Mouse (Mus musculus) gastrocnemius, adult 2 months (tissue): ENCODE measurements around the gene Gm11549. TPM values are rescaled to one million over a fixed set of nuclear protein-coding genes. Genes with fewer than 3 reads are reported as not detected.
A peak's percentile ranks its signal among the peaks of the same experiment; 100 is the strongest.

ENCODE experiments used
- DNase-seq: peaks from one replicate; pipeline ENCODE4 v3.0.0; 2022
- H3K27ac ChIP-seq: fragments of 200-600 bp; 2 replicates; pipeline ENCODE4 v1.8.1; 2022; ENCODE audit warnings: mild to moderate bottlenecking
- H3K4me3 ChIP-seq: fragments of 200-600 bp; 2 replicates; pipeline ENCODE4 v1.8.1; 2022; ENCODE audit warnings: mild to moderate bottlenecking, moderate library complexity
- CTCF ChIP-seq: fragments of 200-600 bp; IDR thresholded peaks from 2 replicates; pipeline ENCODE4 v1.8.1; 2022; ENCODE audit warnings: antibody characterized with exemption, mild to moderate bottlenecking, moderate library complexity
- intact Hi-C: fragments of 180-260 bp; cut with DNase I; formaldehyde crosslinking; loops from one replicate; pipeline ENCODE4 v1.15.1; 2025
- long read RNA-seq, 2 experiments: library from polyadenylated mRNA; stranded (forward); transcript quantifications; one replicate each; pipeline ENCODE4 v2.0.0; 2021
- total RNA-seq, 2 experiments: library from RNA; stranded (reverse); gene quantifications; 2 replicates each; pipeline ENCODE4 v1.2.3; 2021

Gm11549 gene
- total RNA-seq = not detected
- long read RNA-seq, experiment 1 = 0 reads
- long read RNA-seq, experiment 2 = 0 reads

DNA sequence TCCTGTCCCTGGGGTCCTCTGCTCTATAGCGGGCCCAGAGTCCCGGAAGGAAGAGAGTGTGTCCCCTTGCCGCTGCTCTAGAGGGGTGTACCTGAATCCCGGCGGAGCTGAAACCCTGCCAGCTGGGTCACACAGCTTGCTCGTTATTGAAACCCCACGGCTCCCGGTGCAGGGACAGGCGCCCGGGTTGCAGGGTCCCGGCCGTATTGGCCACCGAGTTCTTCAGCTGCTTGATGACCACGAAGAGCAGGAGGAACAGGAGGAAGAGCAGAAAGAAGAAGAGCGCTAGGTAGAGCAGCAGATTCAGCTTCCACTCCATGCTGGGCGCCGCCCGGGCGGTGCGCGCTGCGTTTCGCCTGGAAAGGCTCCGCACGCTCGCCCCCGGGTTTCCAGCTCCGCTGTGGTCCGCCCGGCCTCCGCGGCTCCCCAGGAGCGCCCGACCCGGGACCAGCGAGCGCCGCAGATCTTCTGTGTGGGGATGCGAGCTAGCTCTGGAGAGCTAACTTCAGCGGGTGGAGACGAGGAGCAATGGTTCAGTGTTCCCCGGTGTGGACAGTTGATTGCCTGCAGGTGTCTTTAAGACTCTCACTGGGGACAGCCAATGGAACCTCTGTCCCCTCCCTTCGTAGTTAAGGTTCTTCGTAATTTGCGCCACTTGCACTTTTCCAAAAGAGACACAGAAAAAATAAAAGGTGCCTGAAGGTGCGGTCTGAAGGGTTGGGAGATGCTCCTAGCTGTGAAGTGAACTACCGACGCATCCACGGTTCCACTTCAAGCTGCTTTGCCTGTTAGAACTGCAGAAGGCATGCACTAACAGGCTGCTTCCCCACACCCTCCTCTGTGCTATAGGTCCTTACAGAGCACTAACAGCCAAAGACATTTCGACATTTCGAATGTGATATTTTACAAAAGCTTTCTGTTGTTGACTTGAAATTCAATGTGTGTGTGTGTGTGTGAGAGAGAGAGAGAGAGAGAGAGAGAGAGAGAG, at the start of gene Gm11549:
TSS of gene Gm11549 (minus strand) at position 741 of the 988 bp plus-strand sequence.
- intact Hi-C loops = no loop called here
- no peak for TF ChIP-seq CTCF
- no peak for DNase-seq
- H3K4me3 ChIP-seq = peak within 1 kb of the TSS; percentile 73
- H3K27ac ChIP-seq = no peak within 1 kb of the TSS

- no peak for TF ChIP-seq CTCF
- no peak overlapping the region for H3K4me3 ChIP-seq
- intact Hi-C loops = loop anchor here (5.0 kb wide), 2 partner anchors 42 to 93 kb away; partner anchors contain the start of genes 1810062G17Rik, Anxa5 and Bbs7
Observed at GRCm38 (mm10) chr3:36569836-36570235, 48.2 kb upstream of the Gm11549 start.

DNA sequence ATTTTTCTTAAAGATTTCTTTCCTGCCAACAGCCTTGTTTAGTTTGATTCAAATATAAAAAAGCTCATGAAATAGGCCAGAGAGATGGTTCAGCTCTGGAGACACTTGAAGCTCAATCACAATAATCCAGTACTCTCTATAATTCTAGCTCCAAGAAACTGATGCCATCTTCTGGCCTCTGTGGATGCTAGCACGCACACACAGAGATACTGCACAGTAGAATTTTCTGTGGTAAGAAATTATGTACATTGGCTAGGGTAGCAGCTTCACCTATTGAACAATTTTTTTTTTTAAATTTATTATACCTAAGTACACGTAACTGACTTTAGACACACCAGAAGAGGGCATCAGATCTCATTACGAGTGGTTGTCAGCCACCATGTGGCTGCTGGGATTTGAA, 42.1 kb upstream of the Gm11549 start:
- no peak overlapping the region for H3K4me3 ChIP-seq
- TF ChIP-seq CTCF = no peak
- intact Hi-C loops = no loop called here
- H3K27ac ChIP-seq = no peak overlapping the region
- DNase-seq = no peak

More at GRCm38 (mm10) chr3:36569836-36570235, 48.2 kb upstream of the Gm11549 start:
- H3K27ac ChIP-seq = no peak overlapping the region
- DNase-seq = no peak

DNA sequence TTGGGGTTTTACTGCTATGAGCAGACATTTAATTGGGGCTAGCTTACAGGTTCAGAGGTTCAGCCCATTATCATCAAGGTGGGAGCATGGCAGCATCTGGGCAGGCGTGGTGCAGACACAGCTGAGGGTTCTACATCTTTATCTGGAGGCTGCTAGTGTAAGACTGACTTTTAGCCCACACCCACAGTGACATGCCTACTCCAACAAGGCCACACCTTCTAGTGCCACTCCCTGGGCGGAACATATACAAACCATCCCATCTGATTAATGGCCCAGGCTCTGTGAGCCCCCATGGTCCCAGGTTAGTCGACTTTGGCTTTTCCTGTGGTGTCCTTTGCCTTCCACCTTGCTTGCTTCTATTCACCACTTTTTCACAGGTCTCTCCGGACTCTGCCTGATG, 38.0 kb upstream of the Gm11549 start:
- DNase-seq = no peak
- H3K27ac ChIP-seq = no peak overlapping the region
- TF ChIP-seq CTCF = no peak
- intact Hi-C loops = no loop called here
- no peak overlapping the region for H3K4me3 ChIP-seq

GRCm38 (mm10) chr3:36557601-36558000, 36.0 kb upstream of the Gm11549 start:
- no peak for DNase-seq
- TF ChIP-seq CTCF = no peak
- intact Hi-C loops = no loop called here
- H3K27ac ChIP-seq = no peak overlapping the region
- no peak overlapping the region for H3K4me3 ChIP-seq

DNA sequence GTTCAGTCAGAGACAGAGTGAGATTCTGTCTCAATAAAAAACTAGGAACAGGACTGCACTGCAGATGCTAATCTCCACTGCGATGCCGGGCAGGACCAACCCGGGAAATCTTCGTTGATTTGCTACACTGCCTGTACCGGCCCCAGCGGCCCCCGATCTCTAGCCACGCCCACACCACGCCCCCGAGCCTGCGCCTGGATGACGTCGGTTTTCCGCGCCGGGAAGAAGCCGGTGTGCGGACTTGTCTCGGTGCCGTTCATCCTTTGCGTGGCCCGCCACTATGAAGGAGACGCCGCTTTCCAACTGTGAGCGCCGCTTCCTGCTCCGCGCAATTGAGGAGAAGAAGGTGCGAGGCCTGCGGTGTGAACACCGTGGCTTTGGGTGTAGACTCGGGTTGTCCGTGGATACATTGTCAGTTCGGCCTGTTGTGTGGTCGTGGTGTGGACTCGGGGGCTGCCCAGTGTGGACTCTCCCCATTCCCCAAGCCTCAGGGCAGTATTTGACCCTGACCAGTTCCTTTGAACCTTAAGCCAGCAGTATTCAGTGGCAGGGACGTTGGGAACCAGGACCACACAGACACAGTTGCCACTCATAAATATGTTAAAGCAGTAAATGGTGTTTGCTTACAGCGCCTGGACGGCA, 30.9 kb upstream of the Gm11549 start, which contains the start of gene Exosc9:
TSS of gene Exosc9 (plus strand) at position 201 of the 642 bp plus-strand sequence.
- H3K4me3 ChIP-seq = peak within 1 kb of the TSS; percentile 73
- H3K27ac ChIP-seq = peak within 1 kb of the TSS; percentile 75
- peak; percentile 94 for DNase-seq
- TF ChIP-seq CTCF = no peak
- intact Hi-C loops = loop anchor here (1.0 to 5.0 kb wide), 2 partner anchors 19 to 55 kb away; no protein-coding TSS in a partner anchor

GRCm38 (mm10) chr3:36551851-36552384, 30.3 kb upstream of the Gm11549 start:
- H3K27ac ChIP-seq = peak overlapping the region; percentile 75
- no peak for TF ChIP-seq CTCF
- DNase-seq = no peak
- peak overlapping the region; percentile 73 for H3K4me3 ChIP-seq
- intact Hi-C loops = loop anchor here (5.0 kb wide), 1 partner anchor 55 kb away; no protein-coding TSS in a partner anchor

GRCm38 (mm10) chr3:36551343-36551742, 29.7 kb upstream of the Gm11549 start:
- H3K4me3 ChIP-seq = peak overlapping the region; percentile 73
- intact Hi-C loops = loop anchor here (5.0 kb wide), 1 partner anchor 56 kb away; no protein-coding TSS in a partner anchor
- H3K27ac ChIP-seq = peak overlapping the region; percentile 0; the same call in 1 of the 2 replicates
- DNase-seq = peak; percentile 59
- no peak for TF ChIP-seq CTCF

DNA sequence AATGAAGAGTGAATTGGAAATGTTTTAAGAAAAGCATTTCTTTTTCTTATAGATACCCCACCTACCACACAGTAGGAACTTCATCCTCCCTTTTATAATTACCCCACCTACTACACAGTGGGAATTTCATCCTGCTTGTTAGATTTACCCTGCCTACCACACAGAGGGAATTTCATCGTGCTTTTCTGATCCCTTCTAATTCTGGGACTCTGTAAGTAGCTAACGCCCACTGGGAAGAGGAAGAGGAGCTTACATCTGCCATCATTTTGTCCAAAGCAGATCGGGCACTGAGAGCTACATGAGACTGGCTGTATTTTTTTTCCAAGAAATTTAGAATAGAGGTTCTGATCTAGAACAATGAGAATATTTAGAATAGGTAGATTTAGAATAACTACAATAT, 23.3 kb upstream of the Gm11549 start:
- no peak overlapping the region for H3K4me3 ChIP-seq
- intact Hi-C loops = no loop called here
- no peak for TF ChIP-seq CTCF
- DNase-seq = no peak
- H3K27ac ChIP-seq = no peak overlapping the region

- Histone ChIP-seq H3K4me3 (no peak overlapping the region), H3K27ac (no peak overlapping the region)
- intact Hi-C loops = no loop called here
- no peak for DNase-seq
- no peak for TF ChIP-seq CTCF
Observed at GRCm38 (mm10) chr3:36541399-36541798, 19.8 kb upstream of the Gm11549 start.

- TF ChIP-seq CTCF = no peak
- H3K27ac ChIP-seq = no peak overlapping the region
- intact Hi-C loops = no loop called here
- no peak overlapping the region for H3K4me3 ChIP-seq
- peak; percentile 21 for DNase-seq
Observed at GRCm38 (mm10) chr3:36540756-36541155, 19.1 kb upstream of the Gm11549 start.

GRCm38 (mm10) chr3:36537701-36538470, 16.3 kb upstream of the Gm11549 start:
- no peak for TF ChIP-seq CTCF
- no peak for DNase-seq
- H3K4me3 ChIP-seq = no peak overlapping the region
- no peak overlapping the region for H3K27ac ChIP-seq
- intact Hi-C loops = no loop called here
